Mouse (Mus musculus) hindbrain, embryonic 11.5 days (tissue): ENCODE data around the gene Spire2. TPM values are rescaled to one million over a fixed set of nuclear protein-coding genes. Genes with fewer than 3 reads are reported as not detected.

Source experiments
- ATAC-seq: fragments of 200-750 bp; cut with Nextera tagmentation; 2 replicates; pipeline ENCODE4 v1.8.0; 2017; ENCODE audit warnings: mild to moderate bottlenecking, moderate TSS enrichment, moderate library complexity; ENCODE audit not compliant: low FRiP score
- DNase-seq: peaks from one replicate; pipeline ENCODE4 v3.0.0-alpha.2; 2015; ENCODE audit warnings: low spot score
- H3K27ac ChIP-seq: fragments of 300-500 bp; sonication (generic); 2 replicates; pipeline ENCODE4 v1.5.1; 2014; ENCODE audit warnings: mild to moderate bottlenecking, low read depth, low read length
- H3K27me3 ChIP-seq: fragments of 300-500 bp; sonication (generic); 2 replicates; pipeline ENCODE4 v1.6.1; 2014; ENCODE audit warnings: mild to moderate bottlenecking, low read length, moderate library complexity, mixed read lengths; ENCODE audit not compliant: control insufficient read depth, insufficient read depth
- H3K36me3 ChIP-seq: fragments of 300-500 bp; sonication (generic); 2 replicates; pipeline ENCODE4 v1.6.1; 2014; ENCODE audit warnings: mild to moderate bottlenecking, low read length, moderate library complexity, mixed read lengths; ENCODE audit not compliant: control insufficient read depth, insufficient read depth
- H3K4me1 ChIP-seq: fragments of 300-500 bp; sonication (generic); replicated peaks from 2 replicates; pipeline ENCODE4 v1.6.1; 2014; ENCODE audit warnings: low read length, mixed read lengths; ENCODE audit not compliant: control insufficient read depth, insufficient read depth
- H3K4me2 ChIP-seq: fragments of 300-500 bp; sonication (generic); replicated peaks from 2 replicates; pipeline ENCODE4 v1.6.1; 2014; ENCODE audit warnings: mild to moderate bottlenecking, low read depth, low read length
- H3K4me3 ChIP-seq: fragments of 300-500 bp; sonication (generic); 2 replicates; pipeline ENCODE4 v1.5.1; 2014; ENCODE audit warnings: low read depth, low read length
- H3K9ac ChIP-seq: fragments of 300-500 bp; sonication (generic); 2 replicates; pipeline ENCODE4 v1.6.1; 2014; ENCODE audit warnings: low read depth, low read length
- H3K9me3 ChIP-seq: fragments of 300-500 bp; sonication (generic); 2 replicates; pipeline ENCODE4 v1.6.1; 2016; ENCODE audit warnings: low read length; ENCODE audit not compliant: control insufficient read depth
- WGBS: fragments of 180-500 bp; shearing (Covaris S2); extraction: QIAGEN DNeasy Blood & Tissue Kit; methylation state at CpG from one replicate; pipeline ENCODE4 v1.1.7; 2014; 5-methylcytosine and 5-hydroxymethylcytosine counted together
- polyA plus RNA-seq: library from polyadenylated mRNA; unstranded; fragments of >200 nt; fragmentation: Nextera tagmentation; extraction: Ambion mirVana; gene quantifications from 2 replicates; pipeline ENCODE4 v1.2.1, GENCODE M21; 2014

Spire2 gene
- polyA plus RNA-seq, 1 experiment from 2014 or later, result 13.1 TPM

GRCm38 (mm10) chr8:123330701-123331100 lies 1.8 kb upstream of the Spire2 start:
- no peaks in the 10 kb centered on the region for H3K27me3 ChIP-seq
- no peak overlapping the region for H3K4me2 ChIP-seq
- 77% methylated on average over 6 of the region's 6 CpGs for WGBS
- H3K9ac ChIP-seq, result no peak overlapping the region
- DNase-seq (no peak), ATAC-seq (no peak)
- no peak overlapping the region for H3K27ac ChIP-seq
- H3K4me3 ChIP-seq, result no peak overlapping the region
- H3K36me3 ChIP-seq, result no peaks in the 10 kb centered on the region
- no peaks in the 10 kb centered on the region for H3K9me3 ChIP-seq
- H3K4me1 ChIP-seq, result 0 out of 2 replicates have a peak, but pooled peaks cover 3% of the 10 kb centered on the region

GRCm38 (mm10) chr8:123331301-123331700 lies 1.2 kb upstream of the Spire2 start:
- Histone ChIP-seq H3K4me3 (no peak overlapping the region), H3K27ac (peak overlapping the region; percentile 90), H3K36me3 (no peaks in the 10 kb centered on the region), H3K4me1 (0 out of 2 replicates have a peak, but pooled peaks cover 3% of the 10 kb centered on the region), H3K9ac (no peak overlapping the region), H3K27me3 (no peaks in the 10 kb centered on the region), H3K4me2 (no peak overlapping the region), H3K9me3 (no peaks in the 10 kb centered on the region)
- no peak for DNase-seq
- WGBS, result 84% methylated on average over 2 of the region's 2 CpGs
- no peak for ATAC-seq

- no peak for ATAC-seq
- DNase-seq, result no peak
- Histone ChIP-seq H3K27ac (peak overlapping the region; percentile 90), H3K9ac (no peak overlapping the region; the same call in 1 of the 2 replicates), H3K4me1 (0 out of 2 replicates have a peak, but pooled peaks cover 3% of the 10 kb centered on the region), H3K4me3 (peak overlapping the region; percentile 84), H3K9me3 (no peaks in the 10 kb centered on the region), H3K36me3 (no peaks in the 10 kb centered on the region), H3K4me2 (peak overlapping the region; percentile 87; the same call in 1 of the 2 replicates), H3K27me3 (no peaks in the 10 kb centered on the region)
- WGBS, result 37% methylated on average over 8 of the region's 8 CpGs
Observed at GRCm38 (mm10) chr8:123331810-123332209, 703 bp upstream of the Spire2 start.

GRCm38 (mm10) chr8:123333091-123333587 lies 626 bp downstream of the Spire2 start:
- H3K9me3 ChIP-seq, result no peaks in the 10 kb centered on the region
- H3K4me3 ChIP-seq, result peak overlapping the region; percentile 84
- peak overlapping the region; percentile 91 for H3K9ac ChIP-seq
- ATAC-seq (peak; percentile 56), DNase-seq (peak; percentile 52)
- no peaks in the 10 kb centered on the region for H3K27me3 ChIP-seq
- 0 out of 2 replicates have a peak, but pooled peaks cover 3% of the 10 kb centered on the region for H3K4me1 ChIP-seq
- 2% methylated on average over 21 of the region's 21 CpGs for WGBS
- peak overlapping the region; percentile 90 for H3K27ac ChIP-seq
- H3K4me2 ChIP-seq, result peak overlapping the region; percentile 87
- H3K36me3 ChIP-seq, result no peaks in the 10 kb centered on the region

GRCm38 (mm10) chr8:123333864-123334263 lies 1.4 kb downstream of the Spire2 start:
- Histone ChIP-seq H3K4me2 (peak overlapping the region; percentile 87), H3K4me3 (peak overlapping the region; percentile 84), H3K9ac (peak overlapping the region; percentile 91; the same call in 1 of the 2 replicates), H3K4me1 (0 out of 2 replicates have a peak, but pooled peaks cover 3% of the 10 kb centered on the region), H3K27ac (peak overlapping the region; percentile 61), H3K9me3 (no peaks in the 10 kb centered on the region), H3K36me3 (no peaks in the 10 kb centered on the region), H3K27me3 (no peaks in the 10 kb centered on the region)
- ATAC-seq (no peak), DNase-seq (peak; percentile 34)
- whole genome bisulfite sequencing, result 6% methylated on average over 7 of the region's 7 CpGs

- Histone ChIP-seq H3K9me3 (no peaks in the 10 kb centered on the region), H3K9ac (peak overlapping the region; percentile 91; the same call in 1 of the 2 replicates), H3K4me3 (peak overlapping the region; percentile 84), H3K27me3 (no peaks in the 10 kb centered on the region), H3K4me1 (0 out of 2 replicates have a peak, but pooled peaks cover 3% of the 10 kb centered on the region), H3K36me3 (no peaks in the 10 kb centered on the region), H3K4me2 (peak overlapping the region; percentile 87), H3K27ac (peak overlapping the region; percentile 61)
- ATAC-seq (no peak), DNase-seq (peak; percentile 5)
- 0% methylated on average over 1 of the region's 1 CpGs for WGBS
Observed at GRCm38 (mm10) chr8:123334467-123334866, 2.0 kb downstream of the Spire2 start.

- no peak overlapping the region for H3K4me3 ChIP-seq
- WGBS, result 87% methylated on average over 3 of the region's 3 CpGs
- H3K27me3 ChIP-seq, result no peaks in the 10 kb centered on the region
- no peak overlapping the region for H3K9ac ChIP-seq
- no peak overlapping the region for H3K27ac ChIP-seq
- DNase-seq, result no peak
- no peak for ATAC-seq
- no peaks in the 10 kb centered on the region for H3K36me3 ChIP-seq
- H3K4me1 ChIP-seq, result 0 out of 2 replicates have a peak, but pooled peaks cover 3% of the 10 kb centered on the region
- H3K4me2 ChIP-seq, result no peak overlapping the region
- no peaks in the 10 kb centered on the region for H3K9me3 ChIP-seq
Observed at GRCm38 (mm10) chr8:123337475-123337874, 5.0 kb downstream of the Spire2 start.

GRCm38 (mm10) chr8:123340071-123340470 lies 7.6 kb downstream of the Spire2 start:
- 96% methylated on average over 4 of the region's 4 CpGs for WGBS
- Histone ChIP-seq H3K4me3 (no peak overlapping the region), H3K4me2 (no peak overlapping the region), H3K4me1 (no peaks in the 10 kb centered on the region), H3K9ac (no peak overlapping the region), H3K9me3 (no peaks in the 10 kb centered on the region), H3K36me3 (no peaks in the 10 kb centered on the region), H3K27me3 (no peaks in the 10 kb centered on the region), H3K27ac (no peak overlapping the region)
- ATAC-seq (no peak), DNase-seq (no peak)
